Mouse (Mus musculus): ENCODE measurements at regions not wholly inside any gene's neighbourhood (a gene's known extent, or its start where the extent isn't known, plus 50 kb on each side); places are given as distances from the start of the nearest gene placed in this dataset.

- ATAC-seq = no peak
These were observed 69.6 kb upstream of the Six2 start for GRCm38 (mm10) chr17:85757647-85758046.

DNA sequence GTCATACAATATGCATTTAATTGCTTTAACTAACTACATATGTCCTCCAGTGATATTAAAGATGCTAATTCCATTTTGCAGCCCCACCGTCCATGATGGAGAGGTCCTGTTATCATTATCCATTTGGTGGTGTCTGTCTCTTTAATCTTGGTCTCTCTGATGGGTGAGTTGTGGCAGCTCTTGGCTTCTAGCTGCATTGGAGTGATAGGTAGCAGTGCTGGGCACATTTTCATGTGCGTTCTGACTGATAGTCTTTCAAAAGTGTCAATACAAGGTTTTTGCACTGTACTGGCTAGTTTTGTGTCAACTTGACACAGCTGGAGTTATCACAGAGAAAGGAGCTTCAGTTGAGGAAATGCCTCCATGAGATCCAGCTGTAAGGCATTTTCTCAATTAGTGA, 67.5 kb upstream of the Six2 start:
- ATAC-seq = no peak

GRCm38 (mm10) chr17:85748649-85749081, 60.6 kb upstream of the Six2 start:
- no peak for ATAC-seq

- no peak for ATAC-seq
These were observed 60.0 kb upstream of the Six2 start for GRCm38 (mm10) chr17:85747976-85748648.

All from CD4-positive, CD25-positive, alpha-beta regulatory T cell, adult 4 months (primary cell).